Mouse (Mus musculus) CH12.LX (cell line): ENCODE measurements around the gene Cradd.

ENCODE experiments used
- CTCF ChIP-seq, 2 experiments: IDR thresholded peaks in 1 of 2; conservative IDR thresholded peaks in 1 of 2; 2 replicates each; pipeline ENCODE4 v1.5.1; 2011 to 2012; ENCODE audit warnings: low read depth in 2 of 2, low read length in 2 of 2, improper control_type of control experiment in 1 of 2, inconsistent platforms in 1 of 2, mild to moderate bottlenecking in 1 of 2, moderate library complexity in 1 of 2
- EP300 ChIP-seq: IDR thresholded peaks from 2 replicates; pipeline ENCODE4 v1.6.1; 2011; ENCODE audit warnings: low read length, improper control_type of control experiment
- JUND ChIP-seq: conservative IDR thresholded peaks from 2 replicates; pipeline ENCODE4 v1.6.1; 2011; ENCODE audit warnings: low read depth, low read length, improper control_type of control experiment
- MYC ChIP-seq: IDR thresholded peaks from 2 replicates; pipeline ENCODE4 v1.6.1; 2011; ENCODE audit warnings: low read depth, mild to moderate bottlenecking, improper control_type of control experiment, low read length
- PAX5 ChIP-seq: IDR thresholded peaks from 2 replicates; pipeline ENCODE4 v1.6.1; 2012; ENCODE audit warnings: low read length, inconsistent platforms, mixed read lengths
- POLR2A ChIP-seq: IDR thresholded peaks from 2 replicates; pipeline ENCODE4 v1.6.1; 2011; ENCODE audit warnings: low read depth, mild to moderate bottlenecking, improper control_type of control experiment, low read length
- RCOR1 ChIP-seq: conservative IDR thresholded peaks from 2 replicates; pipeline ENCODE4 v1.6.1; 2012; ENCODE audit warnings: low read depth, mild to moderate bottlenecking, inconsistent platforms, low read length, improper control_type of control experiment
- TBP ChIP-seq: conservative IDR thresholded peaks from 2 replicates; pipeline ENCODE4 v1.6.1; 2011; ENCODE audit warnings: low read depth, low read length, improper control_type of control experiment
- USF1 ChIP-seq: IDR thresholded peaks from 2 replicates; pipeline ENCODE4 v1.6.1; 2014; ENCODE audit warnings: low read depth, mild to moderate bottlenecking, inconsistent platforms, low read length, improper control_type of control experiment
- ZKSCAN1 ChIP-seq: IDR thresholded peaks from 2 replicates; pipeline ENCODE4 v1.6.1; 2012; ENCODE audit warnings: low read depth, inconsistent platforms, low read length, improper control_type of control experiment, borderline replicate concordance

- no peak for TF ChIP-seq POLR2A
- TF ChIP-seq EP300, result no peak
- TF ChIP-seq JUND, result no peak
- no peak for TF ChIP-seq CTCF (conservative IDR thresholded peaks at IDR 0.05 in 1 of 2, IDR thresholded peaks at IDR 0.05 in 1 of 2; ENCODE audit: low read depth in 2 of 2, low read length in 2 of 2)
- no peak for TF ChIP-seq ZKSCAN1
- no peak for TF ChIP-seq PAX5
- TF ChIP-seq MYC, result no peak
- no peak for TF ChIP-seq USF1
- no peak for TF ChIP-seq RCOR1
- TF ChIP-seq TBP, result no peak
These were observed 149.7 kb downstream of the Cradd start for GRCm38 (mm10) chr10:95174260-95174659.
